Mouse (Mus musculus) heart, adult 18-20 months (tissue): ENCODE measurements around the gene H2-Ob. TPM values are rescaled to one million over a fixed set of nuclear protein-coding genes. Genes with fewer than 3 reads are reported as not detected.

Source experiments
- DNase-seq, 2 experiments: peaks; one replicate each; pipeline ENCODE4 v3.0.0; 2021 to 2022; ENCODE audit warnings: mixed read lengths in 1 of 2
- long read RNA-seq, 2 experiments: library from polyadenylated mRNA; stranded (forward); transcript quantifications; one replicate each; pipeline ENCODE4 v2.0.0; 2021
- total RNA-seq, 2 experiments: library from RNA; stranded (reverse); gene quantifications; 2 replicates each; pipeline ENCODE4 v1.2.3; 2021

The H2-Ob gene
- total RNA-seq: 1 to 10 TPM in 1 of 2 experiments, under 1 TPM in 1; 0.77 to 5.7 TPM
- long read RNA-seq, experiment 1: 0 reads
- long read RNA-seq, experiment 2, partial matches to known transcripts: 1 of 3 reads
- long read RNA-seq, experiment 2, other reads (novel, unspliced or antisense): 2 of 3 reads

GRCm38 (mm10) chr17:34238706-34239105, at the start of gene H2-Ob:
Gene H2-Ob, plus strand, starts transcription at chr17:34238903.
- peak; percentile 51 to 66 for DNase-seq

GRCm38 (mm10) chr17:34188986-34189385, 49.7 kb upstream of the H2-Ob start:
- DNase-seq: no peak

GRCm38 (mm10) chr17:34192852-34193251, 45.9 kb upstream of the H2-Ob start:
- no peak for DNase-seq

GRCm38 (mm10) chr17:34193468-34193867, 45.2 kb upstream of the H2-Ob start:
- no peak for DNase-seq

GRCm38 (mm10) chr17:34194723-34195122, 44.0 kb upstream of the H2-Ob start:
- no peak for DNase-seq

- DNase-seq: peak in 1 of 2 experiments; percentile 30
Observed at GRCm38 (mm10) chr17:34196491-34196890, 42.2 kb upstream of the H2-Ob start.

- peak; percentile 95 to 97 for DNase-seq
Observed at GRCm38 (mm10) chr17:34196941-34197894, 41.5 kb upstream of the H2-Ob start, which contains the start of gene Psmb8. Gene Psmb8, plus strand, starts transcription at chr17:34197721.

- DNase-seq: peak; percentile 79 to 86
Observed at GRCm38 (mm10) chr17:34197904-34198520, 40.7 kb upstream of the H2-Ob start.

- no peak for DNase-seq
Observed at GRCm38 (mm10) chr17:34198521-34198912, 40.2 kb upstream of the H2-Ob start.

GRCm38 (mm10) chr17:34199050-34199619, 39.6 kb upstream of the H2-Ob start:
- no peak for DNase-seq

GRCm38 (mm10) chr17:34200047-34200446, 38.7 kb upstream of the H2-Ob start:
- DNase-seq: no peak

GRCm38 (mm10) chr17:34200772-34201505, 37.8 kb upstream of the H2-Ob start:
- no peak for DNase-seq

GRCm38 (mm10) chr17:34201506-34202055, 37.1 kb upstream of the H2-Ob start:
- DNase-seq: no peak

GRCm38 (mm10) chr17:34202760-34203442, 35.8 kb upstream of the H2-Ob start:
- no peak for DNase-seq

- DNase-seq: no peak
Observed at GRCm38 (mm10) chr17:34203444-34203843, 35.3 kb upstream of the H2-Ob start, which contains the start of gene Tap2. Gene Tap2, plus strand, starts transcription at chr17:34203527.

GRCm38 (mm10) chr17:34204303-34205010, 34.2 kb upstream of the H2-Ob start:
- DNase-seq: peak; percentile 94 to 95

GRCm38 (mm10) chr17:34205021-34205745, 33.5 kb upstream of the H2-Ob start:
- peak; percentile 63 to 79 for DNase-seq

GRCm38 (mm10) chr17:34205746-34206176, 32.9 kb upstream of the H2-Ob start:
- DNase-seq: peak; percentile 48 to 77

GRCm38 (mm10) chr17:34206731-34207130, 32.0 kb upstream of the H2-Ob start:
- no peak for DNase-seq
